Mouse (Mus musculus): ENCODE data around the gene Tmem161a. TPM values are rescaled to one million over a fixed set of nuclear protein-coding genes. Genes with fewer than 3 reads are reported as not detected.
A peak's percentile ranks its signal among the peaks of the same experiment; 100 is the strongest.

Tmem161a gene
- polyA plus RNA-seq, 1 experiment, result 63.2 TPM

DNA sequence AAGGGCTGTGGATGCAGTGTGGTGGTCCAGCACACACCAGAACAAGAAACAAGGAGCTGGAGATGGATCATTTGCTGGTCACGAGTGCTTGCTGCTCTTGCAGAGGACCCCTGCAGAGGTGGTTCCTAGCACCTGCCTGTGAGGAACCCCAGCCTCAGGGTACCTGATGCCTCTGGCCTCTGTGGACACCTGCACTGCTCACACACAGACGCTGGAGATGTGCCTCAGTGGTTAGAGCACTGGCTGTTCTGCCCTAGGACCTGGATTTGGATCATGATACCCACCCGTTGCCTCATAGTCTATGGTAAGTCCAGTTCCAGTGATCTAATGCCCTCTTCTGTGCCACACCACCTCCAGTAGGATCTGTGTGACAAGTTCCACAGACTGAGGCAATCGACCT, 35.6 kb upstream of the Tmem161a start:
- H3K27me3 ChIP-seq (replicated peaks), result no peaks in the 10 kb centered on the region
- no peak for TF ChIP-seq FLI1 (IDR thresholded peaks at IDR 0.05; ENCODE audit: low read length)
- TF ChIP-seq GATA1 (IDR thresholded peaks at IDR 0.05; ENCODE audit: borderline replicate concordance, low read length), result no peak
- H3K4me3 ChIP-seq (replicated peaks), result no peak overlapping the region
- no peaks in the 10 kb centered on the region for H3K9me3 ChIP-seq
- H3K36me3 ChIP-seq (replicated peaks; ENCODE audit: low read length), result peaks cover 56% of the 10 kb centered on the region
- H3K4me1 ChIP-seq, result peaks cover 68% of the 10 kb centered on the region

DNA sequence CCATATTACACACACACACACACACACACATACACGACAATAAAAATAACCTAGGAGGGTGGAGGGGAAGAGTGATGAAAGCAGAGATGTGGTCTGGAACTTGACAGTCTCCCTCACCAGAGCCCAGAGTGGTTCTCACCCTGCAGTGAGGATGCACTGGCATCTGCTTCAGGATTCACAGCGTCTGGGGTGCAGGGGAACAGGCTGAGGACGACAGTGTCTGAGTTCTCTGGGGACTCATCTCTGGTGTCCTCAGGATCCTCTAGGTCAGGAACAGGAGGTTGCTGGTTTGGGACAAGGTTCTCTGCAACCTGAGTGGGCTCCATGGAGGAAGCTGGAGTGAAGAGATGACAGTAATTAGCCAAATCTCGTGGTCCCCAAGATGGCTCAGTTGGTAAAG, 34.3 kb upstream of the Tmem161a start:
- H3K4me3 ChIP-seq (replicated peaks), result peak overlapping the region; percentile 96
- TF ChIP-seq GATA1 (IDR thresholded peaks at IDR 0.05; ENCODE audit: borderline replicate concordance, low read length), result no peak
- no peak for TF ChIP-seq FLI1 (IDR thresholded peaks at IDR 0.05; ENCODE audit: low read length)
- H3K4me1 ChIP-seq, result peaks cover 62% of the 10 kb centered on the region
- H3K36me3 ChIP-seq (replicated peaks; ENCODE audit: low read length), result peaks cover 62% of the 10 kb centered on the region
- H3K9me3 ChIP-seq, result no peaks in the 10 kb centered on the region
- no peaks in the 10 kb centered on the region for H3K27me3 ChIP-seq (replicated peaks)

GRCm38 (mm10) chr8:70139026-70139857, 32.9 kb upstream of the Tmem161a start, which contains the start of the genes Rfxank, Borcs8 and Mef2b:
Gene Rfxank, minus strand, starts transcription at chr8:70139154.
Gene Borcs8, plus strand, starts transcription at chr8:70139499.
Gene Mef2b, plus strand, starts transcription at chr8:70139711.
- no peak for TF ChIP-seq FLI1 (IDR thresholded peaks at IDR 0.05; ENCODE audit: low read length)
- no peak for TF ChIP-seq GATA1 (IDR thresholded peaks at IDR 0.05; ENCODE audit: borderline replicate concordance, low read length)
- H3K36me3 ChIP-seq (replicated peaks; ENCODE audit: low read length), result peaks cover 61% of the 10 kb centered on the region
- H3K4me3 ChIP-seq (replicated peaks), result peak within 1 kb of the TSS; percentile 96
- H3K4me1 ChIP-seq, result peaks cover 49% of the 10 kb centered on the region
- no peaks in the 10 kb centered on the region for H3K27me3 ChIP-seq (replicated peaks)
- no peaks in the 10 kb centered on the region for H3K9me3 ChIP-seq

- Histone ChIP-seq H3K9me3 (no peaks in the 10 kb centered on the region), H3K4me3 (replicated peaks) (peak overlapping the region; percentile 96), H3K4me1 (peaks cover 41% of the 10 kb centered on the region), H3K27me3 (replicated peaks) (no peaks in the 10 kb centered on the region), H3K36me3 (replicated peaks; ENCODE audit: low read length) (peaks cover 61% of the 10 kb centered on the region)
- no peak for TF ChIP-seq GATA1 (IDR thresholded peaks at IDR 0.05; ENCODE audit: borderline replicate concordance, low read length)
- no peak for TF ChIP-seq FLI1 (IDR thresholded peaks at IDR 0.05; ENCODE audit: low read length)
These were observed 32.2 kb upstream of the Tmem161a start for GRCm38 (mm10) chr8:70139981-70140380.

- H3K4me1 ChIP-seq, result peaks cover 40% of the 10 kb centered on the region
These were observed 24.2 kb upstream of the Tmem161a start for GRCm38 (mm10) chr8:70147678-70148607.

GRCm38 (mm10) chr8:70150158-70150557, 22.0 kb upstream of the Tmem161a start:
- Histone ChIP-seq H3K27me3 (replicated peaks) (peaks cover 5% of the 10 kb centered on the region), H3K9me3 (no peaks in the 10 kb centered on the region), H3K4me3 (replicated peaks) (no peak overlapping the region), H3K4me1 (peaks cover 43% of the 10 kb centered on the region), H3K36me3 (replicated peaks; ENCODE audit: low read length) (peaks cover 42% of the 10 kb centered on the region)
- TF ChIP-seq FLI1 (IDR thresholded peaks at IDR 0.05; ENCODE audit: low read length) (no peak), GATA1 (IDR thresholded peaks at IDR 0.05; ENCODE audit: borderline replicate concordance, low read length) (no peak)

More at GRCm38 (mm10) chr8:70147678-70148607, 24.2 kb upstream of the Tmem161a start:
- peaks cover 64% of the 10 kb centered on the region for H3K36me3 ChIP-seq (replicated peaks; ENCODE audit: low read length)
- TF ChIP-seq FLI1 (IDR thresholded peaks at IDR 0.05; ENCODE audit: low read length) (no peak), GATA1 (IDR thresholded peaks at IDR 0.05; ENCODE audit: borderline replicate concordance, low read length) (no peak)
- H3K9me3 ChIP-seq, result no peaks in the 10 kb centered on the region
- H3K4me3 ChIP-seq (replicated peaks), result peak overlapping the region; percentile 42
- no peaks in the 10 kb centered on the region for H3K27me3 ChIP-seq (replicated peaks)

DNA sequence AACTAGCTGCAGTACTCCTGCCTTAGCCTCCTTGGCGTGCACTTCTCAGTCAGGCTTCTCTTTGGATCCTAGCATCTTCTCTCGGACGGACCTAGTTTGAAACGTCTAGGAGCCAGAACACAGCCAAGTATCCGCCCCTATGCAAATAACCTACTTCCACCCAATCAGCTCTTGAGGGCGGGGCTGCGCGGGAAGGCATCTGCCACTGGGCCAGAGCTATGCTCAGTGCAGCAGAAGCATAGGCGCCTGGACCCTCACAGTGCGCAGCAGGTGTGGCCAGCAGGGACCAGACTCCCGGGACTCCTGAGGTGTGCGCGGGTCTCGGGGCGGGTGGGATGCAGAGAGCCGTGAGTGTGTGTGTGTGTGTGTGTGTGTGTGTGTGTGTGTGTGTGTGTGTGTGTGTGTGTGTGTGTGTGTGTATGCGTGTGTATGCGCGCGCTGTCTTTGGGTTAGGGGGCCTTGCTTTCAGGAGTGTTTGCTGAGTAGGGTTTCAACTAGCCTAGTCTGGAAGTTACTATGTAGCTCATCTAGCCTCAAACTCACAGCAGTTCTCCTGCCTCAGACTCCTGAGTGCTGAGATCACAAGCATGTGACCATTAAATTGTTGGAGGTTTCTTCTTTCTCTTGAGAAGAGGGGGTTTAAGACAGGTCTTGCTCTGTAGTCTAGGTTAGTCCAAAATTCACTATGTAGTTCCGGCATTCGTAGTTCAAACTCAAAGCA, 19.5 kb upstream of the Tmem161a start:
- peaks cover 37% of the 10 kb centered on the region for H3K4me1 ChIP-seq

DNA sequence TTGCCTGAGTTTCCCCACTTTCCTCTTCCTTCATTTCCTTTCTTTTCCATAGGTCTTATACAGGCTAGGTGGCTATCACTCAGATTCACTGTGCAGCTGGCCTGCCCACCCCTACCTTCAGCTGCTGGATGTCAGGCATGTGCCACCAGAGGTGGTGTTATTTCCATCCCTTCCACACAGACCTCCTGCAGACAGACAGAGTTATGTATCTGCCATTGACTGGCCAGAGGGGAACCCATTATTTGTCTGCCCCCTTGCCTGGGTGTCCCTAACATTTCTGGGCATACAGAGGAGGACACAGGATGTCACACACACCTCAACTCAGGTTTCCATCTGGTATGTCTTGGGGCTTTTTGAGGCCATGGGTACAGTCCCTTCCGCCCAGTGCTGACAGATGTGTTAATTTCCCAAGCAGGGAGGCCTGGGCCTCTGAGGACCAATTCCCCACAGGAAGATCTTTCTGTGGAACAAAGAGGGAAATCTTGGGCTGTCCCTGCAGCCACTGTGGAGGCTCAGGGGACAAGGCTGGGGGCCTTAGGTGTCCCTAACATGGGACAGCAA, 14.8 kb upstream of the Tmem161a start:
- peaks cover 59% of the 10 kb centered on the region for H3K27me3 ChIP-seq (replicated peaks)

More for the DNA sequence above, 19.5 kb upstream of the Tmem161a start:
- Histone ChIP-seq H3K9me3 (no peaks in the 10 kb centered on the region), H3K4me3 (replicated peaks) (peak overlapping the region; percentile 80), H3K27me3 (replicated peaks) (peaks cover 28% of the 10 kb centered on the region), H3K36me3 (replicated peaks; ENCODE audit: low read length) (peaks cover 17% of the 10 kb centered on the region)
- TF ChIP-seq GATA1 (IDR thresholded peaks at IDR 0.05; ENCODE audit: borderline replicate concordance, low read length) (no peak), FLI1 (IDR thresholded peaks at IDR 0.05; ENCODE audit: low read length) (no peak)

More for the DNA sequence above, 14.8 kb upstream of the Tmem161a start:
- no peaks in the 10 kb centered on the region for H3K9me3 ChIP-seq
- TF ChIP-seq FLI1 (IDR thresholded peaks at IDR 0.05; ENCODE audit: low read length) (no peak), GATA1 (IDR thresholded peaks at IDR 0.05; ENCODE audit: borderline replicate concordance, low read length) (no peak)
- H3K36me3 ChIP-seq (replicated peaks; ENCODE audit: low read length), result no peaks in the 10 kb centered on the region
- H3K4me3 ChIP-seq (replicated peaks), result no peak overlapping the region
- H3K4me1 ChIP-seq, result peaks cover 34% of the 10 kb centered on the region

All from megakaryocyte, embryonic 14.5 days (primary cell).